Mouse (Mus musculus) liver, embryonic 14.5 days (tissue): ENCODE results near the gene Mlip. TPM values are rescaled to one million over a fixed set of nuclear protein-coding genes. Genes with fewer than 3 reads are reported as not detected.

ENCODE experiments used
- ATAC-seq: fragments of 200-750 bp; cut with Nextera tagmentation; 2 replicates; pipeline ENCODE4 v1.8.0; 2017; ENCODE audit warnings: moderate number of reproducible peaks, mild to moderate bottlenecking, moderate library complexity; ENCODE audit not compliant: insufficient read depth
- DNase-seq, 3 experiments: peaks; one replicate each; pipeline ENCODE4 v3.0.0-alpha.2; 2012 to 2013; ENCODE audit warnings: low read depth in 3 of 3, low spot score in 3 of 3
- H3K27ac ChIP-seq: fragments of 300-500 bp; sonication (generic); 2 replicates; pipeline ENCODE4 v1.5.1; 2014; ENCODE audit warnings: moderate library complexity, mild to moderate bottlenecking, control low read depth, inconsistent platforms
- H3K27me3 ChIP-seq: fragments of 300-500 bp; sonication (generic); 2 replicates; pipeline ENCODE4 v1.6.1; 2014; ENCODE audit warnings: mild to moderate bottlenecking, low read length, moderate library complexity; ENCODE audit not compliant: control insufficient read depth, insufficient read depth
- H3K36me3 ChIP-seq: fragments of 300-500 bp; sonication (generic); replicated peaks from 2 replicates; pipeline ENCODE4 v1.6.1; 2014; ENCODE audit warnings: low read depth; ENCODE audit not compliant: control insufficient read depth, insufficient read depth
- H3K4me1 ChIP-seq, 2 experiments: fragments of 200-500 bp in 1 of 2; fragments of 300-500 bp in 1 of 2; sonication (generic) in 1 of 2; replicated peaks; 2 replicates each; pipeline ENCODE4 v1.6.1; 2012 to 2014; ENCODE audit warnings: antibody characterized with exemption in 1 of 2, inconsistent platforms in 1 of 2, low read length in 1 of 2; ENCODE audit not compliant: control insufficient read depth in 2 of 2, insufficient read depth in 2 of 2
- H3K4me2 ChIP-seq: fragments of 300-500 bp; sonication (generic); 2 replicates; pipeline ENCODE4 v1.6.1; 2014; ENCODE audit warnings: low read depth, mild to moderate bottlenecking, control low read depth, moderate library complexity
- H3K4me3 ChIP-seq, 2 experiments: fragments of 200-500 bp in 1 of 2; fragments of 300-500 bp in 1 of 2; sonication (generic) in 1 of 2; 2 replicates each; pipeline ENCODE4 v1.5.1; 2012 to 2014; ENCODE audit warnings: low read depth in 2 of 2, low read length in 2 of 2, mild to moderate bottlenecking in 2 of 2, control low read depth in 1 of 2, inconsistent platforms in 1 of 2, moderate library complexity in 1 of 2; ENCODE audit not compliant: insufficient read depth in 1 of 2
- H3K9ac ChIP-seq: fragments of 300-500 bp; sonication (generic); replicated peaks from 2 replicates; pipeline ENCODE4 v1.6.1; 2014; ENCODE audit warnings: mild to moderate bottlenecking, control low read depth, moderate library complexity
- H3K9me3 ChIP-seq: fragments of 300-500 bp; sonication (generic); 2 replicates; pipeline ENCODE4 v1.6.1; 2016; ENCODE audit warnings: low read length, mixed read lengths; ENCODE audit not compliant: control insufficient read depth
- CTCF ChIP-seq: IDR thresholded peaks from 2 replicates; pipeline ENCODE4 v1.5.1; 2016; ENCODE audit warnings: antibody characterized with exemption, low read depth, control low read depth
- EP300 ChIP-seq: IDR thresholded peaks from 2 replicates; pipeline ENCODE4 v1.6.1; 2016; ENCODE audit warnings: antibody characterized with exemption, low read depth
- WGBS: fragments of 180-500 bp; shearing (Covaris S2); extraction: QIAGEN DNeasy Blood & Tissue Kit; methylation state at CpG from one replicate; pipeline ENCODE4 v1.1.7; 2014; ENCODE audit not compliant: insufficient replicate concordance; 5-methylcytosine and 5-hydroxymethylcytosine counted together
- polyA plus RNA-seq, 2 experiments: library from polyadenylated mRNA; depleted of rRNA in 1 of 2; stranded (reverse) in 1 of 2; unstranded in 1 of 2; fragments of >200 nt; fragmentation: Nextera tagmentation in 1 of 2; extraction: Ambion mirVana in 1 of 2; gene quantifications; 2 replicates each; pipeline versions ENCODE4 v1.2.1 to v1.2.3; 2012 to 2014

Gene Mlip
- polyA plus RNA-seq, 2 experiments, result not detected

DNA sequence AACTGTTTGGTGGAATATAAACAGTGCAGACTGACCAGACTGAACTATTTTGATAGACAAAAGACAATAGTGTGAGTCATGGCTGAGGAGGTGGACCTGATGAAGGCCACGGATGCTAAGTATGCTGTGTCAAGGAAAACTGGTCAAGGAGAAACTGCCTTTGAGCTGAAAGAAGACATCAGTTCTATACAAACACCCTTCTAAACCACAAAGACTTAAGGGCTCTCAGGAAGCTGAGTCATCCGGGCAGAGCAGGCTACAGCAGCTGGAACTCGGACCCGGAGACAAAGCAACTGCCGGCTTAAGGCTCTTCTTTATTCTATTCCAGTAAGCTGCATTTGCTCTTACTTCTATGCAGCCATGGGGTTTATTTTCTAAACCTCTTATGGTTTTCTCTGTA lies 180.7 kb downstream of the Mlip start:
- no peak for TF ChIP-seq CTCF
- no peak for TF ChIP-seq EP300
- no peak overlapping the region for H3K4me2 ChIP-seq
- no peaks in the 10 kb centered on the region for H3K4me1 ChIP-seq
- no peaks in the 10 kb centered on the region for H3K27me3 ChIP-seq
- WGBS, result 15% methylated on average over 5 of the region's 5 CpGs
- no peak for ATAC-seq
- H3K4me3 ChIP-seq, result no peak overlapping the region
- no peak overlapping the region for H3K9ac ChIP-seq
- H3K27ac ChIP-seq, result no peak overlapping the region
- H3K36me3 ChIP-seq, result no peaks in the 10 kb centered on the region
- DNase-seq, result no peak
- H3K9me3 ChIP-seq, result no peaks in the 10 kb centered on the region

DNA sequence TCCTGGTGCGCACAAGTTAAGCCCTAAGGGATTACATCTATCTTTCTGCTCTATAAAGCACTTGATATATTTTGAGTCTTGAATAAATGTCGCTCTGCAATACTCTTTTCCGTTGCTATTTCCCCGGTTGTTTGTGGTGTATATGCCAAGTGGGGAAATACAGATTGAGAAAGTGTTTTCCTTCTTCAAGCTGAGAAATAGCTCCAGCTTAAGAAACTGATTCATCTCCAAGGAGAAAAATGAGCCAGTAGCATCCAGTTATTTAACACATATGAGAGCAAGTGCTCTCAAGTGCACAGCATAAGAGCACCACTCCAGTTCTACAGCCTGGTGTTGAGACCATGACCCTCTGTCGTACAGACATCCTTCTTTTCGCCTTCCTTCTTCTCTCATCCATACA lies 186.9 kb downstream of the Mlip start:
- WGBS, result 74% methylated on average over 6 of the region's 6 CpGs

DNA sequence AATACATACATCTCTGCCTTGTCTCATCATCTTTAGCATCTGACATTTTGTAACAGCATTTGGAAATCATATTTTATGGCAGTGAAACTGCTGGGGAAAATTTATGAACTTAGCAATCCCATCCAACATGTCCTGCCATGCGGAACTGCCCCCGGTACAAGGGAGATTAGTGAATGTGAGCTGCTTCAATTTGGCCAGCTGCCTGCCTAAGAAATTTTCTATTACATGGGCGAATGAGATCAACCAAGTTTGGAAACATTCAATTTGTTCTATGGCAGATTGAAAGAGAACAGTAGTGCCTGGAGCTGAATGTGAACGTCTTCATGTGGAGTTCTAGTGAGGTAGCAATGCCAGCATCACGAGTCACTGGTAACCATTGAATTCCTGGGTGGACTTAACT lies 191.0 kb downstream of the Mlip start:
- Histone ChIP-seq H3K9ac (no peak overlapping the region), H3K4me3 (no peak overlapping the region), H3K27me3 (no peaks in the 10 kb centered on the region), H3K36me3 (no peaks in the 10 kb centered on the region), H3K27ac (no peak overlapping the region), H3K4me1 (no peaks in the 10 kb centered on the region), H3K4me2 (no peak overlapping the region), H3K9me3 (no peaks in the 10 kb centered on the region)
- no peak for ATAC-seq
- DNase-seq, result no peak
- WGBS, result 52% methylated on average over 5 of the region's 5 CpGs
- TF ChIP-seq CTCF, result no peak
- no peak for TF ChIP-seq EP300

More for the DNA sequence above, 186.9 kb downstream of the Mlip start:
- H3K27me3 ChIP-seq, result no peaks in the 10 kb centered on the region
- H3K4me2 ChIP-seq, result no peak overlapping the region
- H3K9ac ChIP-seq, result no peak overlapping the region
- no peak for ATAC-seq
- no peak for DNase-seq
- H3K9me3 ChIP-seq, result no peaks in the 10 kb centered on the region
- H3K4me1 ChIP-seq, result no peaks in the 10 kb centered on the region
- no peak overlapping the region for H3K27ac ChIP-seq
- no peaks in the 10 kb centered on the region for H3K36me3 ChIP-seq
- no peak for TF ChIP-seq EP300
- TF ChIP-seq CTCF, result no peak
- H3K4me3 ChIP-seq, result no peak overlapping the region

DNA sequence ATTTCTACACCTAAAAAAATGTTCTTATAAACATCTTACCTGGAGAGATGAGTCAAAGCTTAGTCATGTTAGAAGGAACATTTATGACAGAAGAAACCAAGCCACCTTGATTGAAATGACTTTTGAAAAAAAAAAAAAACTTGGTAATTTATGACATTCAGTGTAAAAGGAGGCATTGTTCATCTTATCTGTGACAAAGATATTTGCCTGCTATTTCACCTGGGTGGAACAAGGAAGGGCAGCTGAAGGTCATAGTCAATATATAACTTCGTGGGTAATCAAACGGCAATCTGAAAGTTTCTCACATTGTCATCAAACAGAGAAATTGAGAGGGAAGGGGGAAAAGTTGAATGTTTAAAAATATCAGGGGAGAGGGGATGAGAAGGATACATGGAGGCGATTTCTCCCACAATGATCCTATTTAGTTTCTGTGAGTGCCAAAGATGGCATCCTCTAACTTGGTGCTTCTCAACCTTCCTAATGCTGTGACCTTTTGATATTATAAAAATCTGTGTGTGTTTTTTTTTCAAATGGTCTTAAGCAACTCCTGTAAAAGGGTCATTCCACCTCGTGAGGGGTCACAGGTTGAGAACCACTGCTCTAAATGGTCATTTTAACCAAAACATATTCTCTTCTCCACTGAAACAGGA lies 192.4 kb downstream of the Mlip start:
- no peak for DNase-seq
- no peak for ATAC-seq
- Histone ChIP-seq H3K4me1 (no peaks in the 10 kb centered on the region), H3K4me3 (no peak overlapping the region), H3K9ac (no peak overlapping the region), H3K9me3 (no peaks in the 10 kb centered on the region), H3K36me3 (no peaks in the 10 kb centered on the region), H3K4me2 (no peak overlapping the region), H3K27me3 (no peaks in the 10 kb centered on the region), H3K27ac (no peak overlapping the region)
- TF ChIP-seq EP300 (no peak), CTCF (no peak)
- 49% methylated on average over 4 of the region's 4 CpGs for WGBS

DNA sequence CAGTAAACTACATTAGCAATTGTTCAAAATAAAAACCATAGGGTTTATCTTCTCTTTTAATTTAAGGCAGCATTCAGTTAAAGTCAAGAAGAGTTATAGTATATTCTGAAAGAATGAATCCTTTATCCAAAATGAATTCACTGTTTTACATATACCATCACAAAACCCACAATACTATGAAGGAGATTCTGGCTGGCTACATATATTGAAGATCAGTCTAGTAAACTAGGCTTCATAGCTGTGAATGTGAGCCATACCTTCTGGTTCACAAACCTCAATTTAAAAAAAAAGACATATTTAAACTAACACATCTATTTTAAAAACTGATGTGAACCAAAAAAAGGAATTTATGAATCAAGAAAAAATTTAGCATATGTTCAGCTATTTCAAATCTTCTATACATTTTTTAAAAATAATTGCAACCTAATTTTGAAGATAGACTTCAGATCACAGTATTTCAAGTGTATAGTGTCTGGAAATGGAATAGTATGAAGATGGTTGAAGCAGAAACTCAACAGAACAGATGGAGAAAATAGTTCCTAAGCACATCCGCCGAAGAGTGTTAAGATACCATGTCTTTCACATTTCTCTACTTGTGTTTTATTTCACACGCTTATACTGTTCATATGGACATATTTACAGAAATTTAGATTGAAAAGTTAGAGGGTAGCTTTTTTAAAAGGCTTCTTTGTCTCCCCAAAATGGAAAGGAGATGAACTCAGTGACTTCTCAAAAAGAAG lies 204.1 kb downstream of the Mlip start:
- DNase-seq, result no peak
- no peak for ATAC-seq

More for the DNA sequence above, 204.1 kb downstream of the Mlip start:
- no peak overlapping the region for H3K4me2 ChIP-seq
- no peak for TF ChIP-seq CTCF
- no peak for TF ChIP-seq EP300
- no peak overlapping the region for H3K27ac ChIP-seq
- H3K9ac ChIP-seq, result no peak overlapping the region
- H3K4me1 ChIP-seq, result no peaks in the 10 kb centered on the region
- no peaks in the 10 kb centered on the region for H3K27me3 ChIP-seq
- H3K4me3 ChIP-seq, result no peak overlapping the region
- no peaks in the 10 kb centered on the region for H3K36me3 ChIP-seq
- H3K9me3 ChIP-seq, result no peaks in the 10 kb centered on the region
- WGBS, result 73% methylated on average over 3 of the region's 3 CpGs
